Comparison of ENCODE assay signal across 8 mouse cellular contexts in the genomic region with DNA sequence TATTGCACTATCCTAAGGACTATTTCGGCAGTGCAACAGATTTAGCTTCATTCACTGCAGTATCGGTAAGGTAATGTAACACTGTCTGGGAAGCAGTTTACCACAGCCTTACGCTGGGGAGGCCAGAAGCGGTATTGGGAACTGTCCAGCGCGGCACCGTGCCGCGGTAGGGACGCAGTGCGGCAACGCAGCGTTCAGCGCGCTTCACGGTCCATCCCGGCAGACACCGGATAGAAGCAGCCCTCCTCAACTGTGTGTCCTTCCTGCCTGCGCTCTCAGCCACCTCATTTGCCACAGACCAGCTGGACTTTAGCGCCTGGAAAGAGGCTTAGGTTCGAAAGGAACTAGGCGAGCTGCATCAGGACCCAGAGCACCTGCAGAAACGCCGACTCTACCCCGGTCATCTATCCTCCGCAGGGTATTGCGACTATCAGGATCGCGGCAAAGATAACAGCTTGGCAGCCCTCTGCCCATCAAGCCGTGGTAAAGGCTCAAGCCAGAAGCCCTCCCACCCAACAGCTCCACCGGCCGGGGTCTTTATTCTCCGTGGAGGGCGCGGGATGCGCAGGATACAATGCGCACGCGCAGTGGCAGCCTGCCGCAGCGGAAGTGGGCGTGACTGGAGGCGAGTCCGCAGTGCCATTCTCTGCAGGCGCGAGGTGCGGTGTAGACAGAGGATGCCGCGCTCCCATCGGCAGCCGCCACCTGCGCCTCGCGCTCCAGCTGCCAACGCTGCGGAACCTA. TPM values are rescaled to one million over a fixed set of nuclear protein-coding genes. Genes with fewer than 3 reads are reported as not detected.
A peak's percentile ranks its signal among the peaks of the same experiment; 100 is the strongest.
DNase-seq lines count a peak whose midpoint lies in the region.

No protein-coding gene starts in this region.

- peaks cover 8% of the 10 kb centered on the region; the same call in 1 of the 2 replicates for H3K9me3 ChIP-seq in megakaryocyte, embryonic 14.5 days

- intact Hi-C loops in left cerebral cortex, postnatal 10 days (cut with DNase I): no loop called here

- peaks cover 2% of the 10 kb centered on the region for H3K27me3 ChIP-seq in megakaryocyte, embryonic 14.5 days (replicated peaks)

- H3K4me1 ChIP-seq in megakaryocyte, embryonic 14.5 days: peaks cover 36% of the 10 kb centered on the region

- peak; percentile 79 for DNase-seq in adrenal gland, adult 2 months
- peak; percentile 89 for DNase-seq in embryo, embryonic 10 days (ENCODE audit: low spot score)
- peak; percentile 58 for DNase-seq in gastrocnemius, postnatal 10 days
- peak; percentile 86 for DNase-seq in induced T-regulatory cell, adult 2 months (ENCODE audit: low read depth)
- peak; percentile 80 to 86 for DNase-seq in left cerebral cortex, postnatal 10 days (ENCODE audit: extremely low spot score in 1 of 2, low spot score in 2 of 2)
- DNase-seq in right cerebral cortex, postnatal 10 days (ENCODE audit: low spot score in 2 of 2): peak; percentile 91 to 93
- peak; percentile 51 to 58 for DNase-seq in urinary bladder, postnatal 36 days (ENCODE audit: low spot score in 2 of 2)

- peak overlapping the region; percentile 90 for H3K4me3 ChIP-seq in megakaryocyte, embryonic 14.5 days (replicated peaks)

- peaks cover 69% of the 10 kb centered on the region for H3K36me3 ChIP-seq in megakaryocyte, embryonic 14.5 days (replicated peaks; ENCODE audit: low read length)

RNA-seq across cellular contexts. Expression of a gene that starts 52.3 kb away (rescaled TPM):
- 10 to 100 TPM; 31.3 to 33.5 TPM for total RNA-seq in adrenal gland, adult 2 months (2021)
- polyA plus RNA-seq in adrenal gland, adult 2 months (2012; rRNA removed): 20.5 and 22.4 TPM in 2 replicates
- 10 to 100 TPM; 21.5 to 27.3 TPM for total RNA-seq in gastrocnemius, postnatal 10 days (2021)
- 10 to 100 TPM; 27.5 to 27.7 TPM for total RNA-seq in left cerebral cortex, postnatal 10 days (2021)
- polyA plus RNA-seq in megakaryocyte, embryonic 14.5 days (2012; ENCODE audit: insufficient read depth, low replicate concordance): 1.4 and 6.3 TPM in 2 replicates

RNA-seq across cellular contexts. Expression of a gene that starts 56.8 kb away (rescaled TPM):
- 10 to 100 TPM; 39.9 to 59.5 TPM for total RNA-seq in adrenal gland, adult 2 months (2021)
- polyA plus RNA-seq in adrenal gland, adult 2 months (2012; rRNA removed): 19.7 and 22.7 TPM in 2 replicates
- 10 to 100 TPM; 22.3 to 26.9 TPM for total RNA-seq in gastrocnemius, postnatal 10 days (2021)
- 10 to 100 TPM; 34.5 to 39.2 TPM for total RNA-seq in left cerebral cortex, postnatal 10 days (2021)
- polyA plus RNA-seq in megakaryocyte, embryonic 14.5 days (2012; ENCODE audit: insufficient read depth, low replicate concordance): 0.60 and 4.3 TPM in 2 replicates

Comparison
In these comparisons a context has a peak if more than half of its experiments do, and no peak if none do; other contexts are left out.
1. Peak in every context shown above with its lines: DNase-seq and H3K4me3 ChIP-seq.